Mouse (Mus musculus) liver, postnatal 0 days (tissue): ENCODE measurements around the gene Lrrc51. TPM values are rescaled to one million over a fixed set of nuclear protein-coding genes. Genes with fewer than 3 reads are reported as not detected.
"Not testable (repeated sequence)": the region's sequence is repeated elsewhere in the genome, so short reads cannot be mapped to it uniquely, and the experiment has no call there.

Experiments
- ATAC-seq: fragments of 200-750 bp; cut with Nextera tagmentation; 2 replicates; pipeline ENCODE4 v1.8.0; 2017; ENCODE audit warnings: mild to moderate bottlenecking, moderate library complexity
- DNase-seq: peaks from one replicate; pipeline ENCODE4 v3.0.0-alpha.2; 2016
- H3K27ac ChIP-seq: fragments of 300-500 bp; sonication (generic); 2 replicates; pipeline ENCODE4 v1.5.1; 2014; ENCODE audit warnings: antibody characterized with exemption, moderate library complexity, mild to moderate bottlenecking, low read depth
- H3K27me3 ChIP-seq: fragments of 300-500 bp; sonication (generic); 2 replicates; pipeline ENCODE4 v1.6.1; 2014; ENCODE audit warnings: low read length, control low read depth, mixed read lengths; ENCODE audit not compliant: insufficient read depth
- H3K36me3 ChIP-seq: fragments of 300-500 bp; sonication (generic); replicated peaks from 2 replicates; pipeline ENCODE4 v1.6.1; 2014; ENCODE audit warnings: mild to moderate bottlenecking, control low read depth, low read length, moderate library complexity, mixed read lengths; ENCODE audit not compliant: insufficient read depth
- H3K4me1 ChIP-seq: fragments of 300-500 bp; sonication (generic); 2 replicates; pipeline ENCODE4 v1.6.1; 2014; ENCODE audit warnings: antibody characterized with exemption, mild to moderate bottlenecking, control low read depth; ENCODE audit not compliant: insufficient read depth
- H3K4me2 ChIP-seq: fragments of 300-500 bp; sonication (generic); 2 replicates; pipeline ENCODE4 v1.6.1; 2014; ENCODE audit warnings: low read depth, mild to moderate bottlenecking, low read length, moderate library complexity, mixed read lengths
- H3K4me3 ChIP-seq: fragments of 300-500 bp; sonication (generic); 2 replicates; pipeline ENCODE4 v1.5.1; 2014; ENCODE audit warnings: low read depth, low read length
- H3K9ac ChIP-seq: fragments of 300-500 bp; sonication (generic); replicated peaks from 2 replicates; pipeline ENCODE4 v1.6.1; 2014; ENCODE audit warnings: mild to moderate bottlenecking, moderate library complexity
- H3K9me3 ChIP-seq: fragments of 300-500 bp; sonication (generic); 2 replicates; pipeline ENCODE4 v1.6.1; 2016; ENCODE audit warnings: mild to moderate bottlenecking, control low read depth, low read length, mixed read lengths
- CTCF ChIP-seq: sonication (generic); IDR thresholded peaks from 2 replicates; pipeline ENCODE4 v1.5.1; 2016; ENCODE audit warnings: antibody characterized with exemption, low read depth
- EP300 ChIP-seq: IDR thresholded peaks from 2 replicates; pipeline ENCODE4 v1.6.1; 2016; ENCODE audit warnings: antibody characterized with exemption, low read depth, mild to moderate bottlenecking
- WGBS: fragments of 180-500 bp; shearing (Covaris S2); extraction: QIAGEN DNeasy Blood & Tissue Kit; methylation state at CpG from one replicate; pipeline ENCODE4 v1.1.7; 2014; ENCODE audit not compliant: insufficient replicate concordance; 5-methylcytosine and 5-hydroxymethylcytosine counted together
- polyA plus RNA-seq: library from polyadenylated mRNA; unstranded; fragments of >200 nt; fragmentation: Nextera tagmentation; extraction: Ambion mirVana; gene quantifications from 2 replicates; pipeline ENCODE4 v1.2.1, GENCODE M21; 2015

Gene Lrrc51
- polyA plus RNA-seq, 1 experiment from 2014 or later: 3.1 TPM

DNA sequence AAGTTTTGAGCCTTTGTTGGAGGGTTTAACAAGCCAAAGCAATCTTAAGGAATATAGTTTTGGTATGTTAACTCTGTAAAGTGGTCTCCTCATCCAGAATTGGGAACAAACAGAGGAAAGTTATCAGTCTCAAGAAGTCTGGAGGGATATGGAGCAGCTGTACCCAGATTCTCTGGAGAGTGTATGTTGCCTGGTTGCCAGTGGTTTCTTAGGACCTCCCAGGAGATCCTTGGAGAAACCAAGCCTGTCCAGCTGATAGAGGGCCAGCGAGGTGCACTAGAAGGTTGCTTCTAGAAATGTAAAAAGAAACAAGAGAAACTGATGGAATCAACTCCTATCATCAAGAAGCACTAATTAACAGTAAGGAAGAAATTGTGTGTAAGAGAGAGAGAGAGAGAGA is 18.0 kb upstream of the Lrrc51 start:
- DNase-seq: no peak
- Histone ChIP-seq H3K4me2 (no peak overlapping the region), H3K9me3 (no peaks in the 10 kb centered on the region), H3K4me1 (no peaks in the 10 kb centered on the region; the same call in 1 of the 2 replicates), H3K27ac (no peak overlapping the region), H3K4me3 (no peak overlapping the region), H3K36me3 (no peaks in the 10 kb centered on the region), H3K9ac (no peak overlapping the region), H3K27me3 (no peaks in the 10 kb centered on the region)
- 74% methylated on average over 1 of the region's 1 CpGs for WGBS
- no peak for ATAC-seq
- TF ChIP-seq EP300: no peak
- no peak for TF ChIP-seq CTCF

GRCm38 (mm10) chr7:101949008-101949407 is 15.3 kb upstream of the Lrrc51 start:
- H3K36me3 ChIP-seq, H3K4me1 ChIP-seq, H3K4me2 ChIP-seq, H3K4me3 ChIP-seq, H3K9ac ChIP-seq, H3K9me3 ChIP-seq, DNase-seq, ATAC-seq, H3K27me3 ChIP-seq: not testable (repeated sequence)
- 61% methylated on average over 5 of the region's 5 CpGs for WGBS
- 0 out of 2 replicates have a peak overlapping the region, but pooled peaks have one; percentile 7 for H3K27ac ChIP-seq

GRCm38 (mm10) chr7:101939758-101940157 is 6.1 kb upstream of the Lrrc51 start:
- Histone ChIP-seq H3K4me2 (no peak overlapping the region), H3K27me3 (no peaks in the 10 kb centered on the region), H3K36me3 (no peaks in the 10 kb centered on the region; the same call in 1 of the 2 replicates), H3K9ac (no peak overlapping the region), H3K9me3 (no peaks in the 10 kb centered on the region), H3K27ac (no peak overlapping the region), H3K4me1 (peaks cover 18% of the 10 kb centered on the region), H3K4me3 (no peak overlapping the region)
- TF ChIP-seq EP300: no peak
- TF ChIP-seq CTCF: no peak
- DNase-seq (no peak), ATAC-seq (no peak)
- WGBS: 84% methylated on average over 4 of the region's 4 CpGs

- no peak overlapping the region for H3K9ac ChIP-seq
- ATAC-seq: no peak
- WGBS: 90% methylated on average over 2 of the region's 2 CpGs
- peaks cover 18% of the 10 kb centered on the region for H3K4me1 ChIP-seq
- no peak overlapping the region for H3K4me2 ChIP-seq
- no peak for DNase-seq
- TF ChIP-seq CTCF (no peak), EP300 (no peak)
- H3K36me3 ChIP-seq: no peaks in the 10 kb centered on the region; the same call in 1 of the 2 replicates
- no peak overlapping the region for H3K27ac ChIP-seq
- H3K9me3 ChIP-seq: no peaks in the 10 kb centered on the region
- H3K27me3 ChIP-seq: no peaks in the 10 kb centered on the region
- no peak overlapping the region for H3K4me3 ChIP-seq
These were observed 4.7 kb upstream of the Lrrc51 start for GRCm38 (mm10) chr7:101938348-101938747.

GRCm38 (mm10) chr7:101937569-101937968 is 3.9 kb upstream of the Lrrc51 start:
- H3K27me3 ChIP-seq: no peaks in the 10 kb centered on the region
- TF ChIP-seq EP300 (no peak), CTCF (no peak)
- H3K27ac ChIP-seq: no peak overlapping the region
- ATAC-seq: no peak
- no peak overlapping the region for H3K9ac ChIP-seq
- DNase-seq: no peak
- no peaks in the 10 kb centered on the region; the same call in 1 of the 2 replicates for H3K36me3 ChIP-seq
- H3K4me2 ChIP-seq: no peak overlapping the region
- H3K4me3 ChIP-seq: no peak overlapping the region
- WGBS: 91% methylated on average over 4 of the region's 4 CpGs
- no peaks in the 10 kb centered on the region for H3K9me3 ChIP-seq
- H3K4me1 ChIP-seq: peaks cover 19% of the 10 kb centered on the region

- no peaks in the 10 kb centered on the region; the same call in 1 of the 2 replicates for H3K36me3 ChIP-seq
- TF ChIP-seq CTCF: no peak
- TF ChIP-seq EP300: no peak
- no peak overlapping the region for H3K9ac ChIP-seq
- H3K4me1 ChIP-seq: peaks cover 21% of the 10 kb centered on the region
- WGBS: 87% methylated on average over 4 of the region's 4 CpGs
- no peak overlapping the region for H3K4me3 ChIP-seq
- no peak for ATAC-seq
- no peaks in the 10 kb centered on the region for H3K27me3 ChIP-seq
- H3K4me2 ChIP-seq: no peak overlapping the region
- no peaks in the 10 kb centered on the region for H3K9me3 ChIP-seq
- DNase-seq: no peak
- no peak overlapping the region for H3K27ac ChIP-seq
These were observed 3.3 kb upstream of the Lrrc51 start for GRCm38 (mm10) chr7:101936996-101937395.

GRCm38 (mm10) chr7:101935957-101936356 is 2.3 kb upstream of the Lrrc51 start:
- Histone ChIP-seq H3K36me3 (no peaks in the 10 kb centered on the region; the same call in 1 of the 2 replicates), H3K4me2 (peak overlapping the region; percentile 96), H3K4me3 (peak overlapping the region; percentile 77; the same call in 1 of the 2 replicates), H3K4me1 (peaks cover 21% of the 10 kb centered on the region), H3K9me3 (no peaks in the 10 kb centered on the region), H3K9ac (peak overlapping the region; percentile 26; the same call in 1 of the 2 replicates), H3K27me3 (no peaks in the 10 kb centered on the region), H3K27ac (peak overlapping the region; percentile 5; the same call in 1 of the 2 replicates)
- DNase-seq (no peak), ATAC-seq (no peak)
- WGBS: 82% methylated on average over 4 of the region's 4 CpGs
- TF ChIP-seq CTCF (no peak), EP300 (no peak)
